Mouse (Mus musculus) intestine, postnatal 0 days (tissue): Measurements from ENCODE around the gene St8sia1. TPM values are rescaled to one million over a fixed set of nuclear protein-coding genes. Genes with fewer than 3 reads are reported as not detected.

ENCODE experiments used
- ATAC-seq: fragments of 200-750 bp; cut with Nextera tagmentation; 2 replicates; pipeline ENCODE4 v1.8.0; 2017; ENCODE audit warnings: mild to moderate bottlenecking, moderate TSS enrichment, moderate library complexity
- H3K27ac ChIP-seq: fragments of 300-500 bp; sonication (generic); 2 replicates; pipeline ENCODE4 v1.5.1; 2014; ENCODE audit warnings: mild to moderate bottlenecking, low read depth, low read length, moderate library complexity
- H3K27me3 ChIP-seq: fragments of 300-500 bp; sonication (generic); replicated peaks from 2 replicates; pipeline ENCODE4 v1.6.1; 2014; ENCODE audit warnings: low read length, mixed read lengths; ENCODE audit not compliant: control insufficient read depth, insufficient read depth
- H3K36me3 ChIP-seq: fragments of 300-500 bp; sonication (generic); 2 replicates; pipeline ENCODE4 v1.6.1; 2014; ENCODE audit warnings: mild to moderate bottlenecking, moderate library complexity; ENCODE audit not compliant: control insufficient read depth, insufficient read depth
- H3K4me1 ChIP-seq: fragments of 300-500 bp; sonication (generic); replicated peaks from 2 replicates; pipeline ENCODE4 v1.6.1; 2014; ENCODE audit warnings: antibody characterized with exemption, low read length, mixed read lengths; ENCODE audit not compliant: control insufficient read depth, insufficient read depth
- H3K4me2 ChIP-seq: fragments of 300-500 bp; sonication (generic); replicated peaks from 2 replicates; pipeline ENCODE4 v1.6.1; 2014; ENCODE audit warnings: low read depth, mild to moderate bottlenecking, moderate library complexity
- H3K4me3 ChIP-seq: fragments of 300-500 bp; sonication (generic); 2 replicates; pipeline ENCODE4 v1.5.1; 2014; ENCODE audit warnings: low read depth, low read length
- H3K9ac ChIP-seq: fragments of 300-500 bp; sonication (generic); 2 replicates; pipeline ENCODE4 v1.6.1; 2014; ENCODE audit warnings: mild to moderate bottlenecking, low read depth, low read length
- H3K9me3 ChIP-seq: fragments of 300-500 bp; sonication (generic); 2 replicates; pipeline ENCODE4 v1.6.1; 2016; ENCODE audit warnings: mixed run types; ENCODE audit not compliant: control insufficient read depth
- CTCF ChIP-seq: sonication (generic); IDR thresholded peaks from 2 replicates; pipeline ENCODE4 v1.5.1; 2016; ENCODE audit warnings: low read depth, mild to moderate bottlenecking, control low read depth, antibody characterized with exemption, moderate library complexity
- WGBS: fragments of 180-500 bp; shearing (Covaris S2); extraction: QIAGEN DNeasy Blood & Tissue Kit; methylation state at CpG from one replicate; pipeline ENCODE4 v1.1.7; 2014; 5-methylcytosine and 5-hydroxymethylcytosine counted together
- polyA plus RNA-seq: library from polyadenylated mRNA; unstranded; fragments of >200 nt; fragmentation: Nextera tagmentation; extraction: Ambion mirVana; gene quantifications from 2 replicates; pipeline ENCODE4 v1.2.1, GENCODE M21; 2015

St8sia1 gene
- polyA plus RNA-seq, 1 experiment from 2014 or later: 0.34 TPM

DNA sequence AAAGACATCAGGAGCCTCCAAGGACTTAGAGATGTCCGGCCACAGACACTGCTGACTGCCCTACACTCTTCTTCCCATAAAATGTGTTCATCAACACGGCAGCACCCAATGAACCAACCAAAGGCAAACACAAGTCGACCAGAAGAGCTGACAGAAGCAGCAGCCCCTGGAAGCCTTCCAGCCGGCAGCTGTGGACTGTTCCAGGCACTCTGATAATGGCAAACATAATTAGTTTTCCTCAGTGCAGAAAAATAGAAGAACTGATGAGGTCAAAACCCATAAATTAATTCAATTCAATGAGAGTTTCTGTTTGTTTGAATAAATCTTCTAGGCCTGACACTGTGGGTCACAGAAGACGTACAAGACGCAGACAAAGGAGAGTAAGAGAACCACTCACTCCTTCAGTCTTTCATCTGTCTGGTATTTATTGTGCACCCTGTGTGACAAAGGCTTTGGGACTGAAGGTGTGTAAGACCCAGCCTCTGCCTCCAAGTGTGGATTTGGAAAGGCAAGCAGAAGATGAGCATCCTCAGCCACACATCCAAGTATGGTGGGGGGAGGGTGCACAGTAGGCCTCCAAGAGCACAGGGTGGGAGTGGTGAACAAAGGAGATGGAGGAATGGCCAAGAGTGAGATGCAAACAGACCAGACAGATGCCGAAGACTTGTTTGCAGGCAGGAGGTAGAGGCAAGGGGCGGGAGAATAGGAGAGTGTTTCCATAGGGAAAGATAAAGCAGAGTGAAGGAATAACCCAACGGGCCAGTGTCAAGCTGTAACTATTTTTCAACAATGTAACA lies 25.5 kb downstream of the St8sia1 start:
- Histone ChIP-seq H3K27me3 (no peaks in the 10 kb centered on the region), H3K9ac (no peak overlapping the region), H3K36me3 (no peaks in the 10 kb centered on the region), H3K4me2 (no peak overlapping the region), H3K4me3 (no peak overlapping the region), H3K27ac (no peak overlapping the region), H3K9me3 (no peaks in the 10 kb centered on the region), H3K4me1 (no peaks in the 10 kb centered on the region)
- no peak for TF ChIP-seq CTCF
- 50% methylated on average over 9 of the region's 9 CpGs for WGBS
- ATAC-seq: no peak

DNA sequence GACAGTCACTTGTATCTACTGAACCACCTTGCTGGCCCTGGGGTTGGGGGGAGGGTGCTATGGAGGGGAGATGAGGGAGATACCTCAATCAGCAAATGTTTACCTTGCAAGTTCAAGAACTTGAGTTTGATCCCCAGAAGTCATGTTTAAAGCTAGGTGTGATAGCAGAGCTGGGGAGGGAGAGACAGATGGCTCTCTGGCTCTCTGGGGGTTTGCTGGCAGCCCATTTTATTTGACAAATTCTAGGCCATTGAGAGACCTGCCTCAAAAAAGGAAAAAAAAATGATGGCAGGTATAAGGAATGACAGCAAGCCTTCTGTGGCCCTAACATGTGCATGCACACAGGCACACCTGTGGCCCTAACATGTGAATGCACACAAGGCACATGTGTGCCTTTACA lies 26.2 kb downstream of the St8sia1 start:
- Histone ChIP-seq H3K9me3 (no peaks in the 10 kb centered on the region), H3K36me3 (no peaks in the 10 kb centered on the region), H3K4me2 (no peak overlapping the region), H3K9ac (no peak overlapping the region), H3K27ac (no peak overlapping the region), H3K4me3 (no peak overlapping the region), H3K27me3 (no peaks in the 10 kb centered on the region), H3K4me1 (no peaks in the 10 kb centered on the region)
- no peak for ATAC-seq
- no peak for TF ChIP-seq CTCF

DNA sequence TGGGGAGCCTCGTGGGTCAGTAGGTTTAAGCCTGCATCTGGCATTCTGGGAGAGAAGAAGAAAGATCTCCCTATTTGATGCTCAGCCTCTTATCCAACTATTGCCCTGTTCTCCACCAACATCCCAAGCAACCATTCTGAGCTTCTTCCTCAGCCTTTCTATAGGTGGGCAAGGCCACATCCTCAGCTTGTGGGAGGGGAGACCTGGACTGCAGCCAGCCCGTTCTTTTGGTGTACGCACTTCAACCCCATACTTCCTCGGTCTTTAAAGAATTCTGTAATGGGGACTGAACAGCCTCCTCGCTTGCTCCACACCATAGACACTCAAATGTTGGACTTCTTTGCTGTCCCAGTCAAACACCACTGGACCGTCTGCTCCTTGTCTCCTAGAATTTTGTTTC lies 31.7 kb downstream of the St8sia1 start:
- no peak for TF ChIP-seq CTCF
- Histone ChIP-seq H3K4me3 (no peak overlapping the region), H3K9ac (no peak overlapping the region), H3K4me2 (no peak overlapping the region), H3K4me1 (no peaks in the 10 kb centered on the region), H3K36me3 (no peaks in the 10 kb centered on the region), H3K27me3 (no peaks in the 10 kb centered on the region), H3K27ac (no peak overlapping the region), H3K9me3 (no peaks in the 10 kb centered on the region)
- ATAC-seq: no peak
- WGBS: 65% methylated on average over 6 of the region's 6 CpGs

DNA sequence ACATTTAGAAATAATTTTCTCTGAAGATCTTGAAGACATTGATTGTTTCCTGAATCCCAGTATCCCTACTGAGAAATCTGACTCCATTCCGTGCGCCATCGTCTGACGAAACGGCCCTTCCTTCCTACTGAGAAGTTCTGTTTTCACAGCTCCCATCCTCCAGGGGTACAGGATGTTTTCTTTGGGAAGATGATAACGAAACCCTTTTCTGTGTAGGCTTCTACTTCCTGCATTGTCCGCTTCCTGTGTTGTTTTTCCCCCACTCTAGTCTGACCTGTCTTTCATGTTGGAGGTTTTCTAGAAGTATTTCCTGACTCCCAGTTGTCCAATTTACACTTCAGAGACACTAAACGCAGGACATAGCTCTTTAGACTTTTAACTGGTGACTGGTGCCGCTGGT lies 32.1 kb downstream of the St8sia1 start:
- Histone ChIP-seq H3K9ac (no peak overlapping the region), H3K36me3 (no peaks in the 10 kb centered on the region), H3K9me3 (no peaks in the 10 kb centered on the region), H3K4me2 (no peak overlapping the region), H3K4me1 (no peaks in the 10 kb centered on the region), H3K4me3 (no peak overlapping the region), H3K27ac (no peak overlapping the region), H3K27me3 (no peaks in the 10 kb centered on the region)
- WGBS: 69% methylated on average over 9 of the region's 9 CpGs
- ATAC-seq: no peak
- no peak for TF ChIP-seq CTCF

DNA sequence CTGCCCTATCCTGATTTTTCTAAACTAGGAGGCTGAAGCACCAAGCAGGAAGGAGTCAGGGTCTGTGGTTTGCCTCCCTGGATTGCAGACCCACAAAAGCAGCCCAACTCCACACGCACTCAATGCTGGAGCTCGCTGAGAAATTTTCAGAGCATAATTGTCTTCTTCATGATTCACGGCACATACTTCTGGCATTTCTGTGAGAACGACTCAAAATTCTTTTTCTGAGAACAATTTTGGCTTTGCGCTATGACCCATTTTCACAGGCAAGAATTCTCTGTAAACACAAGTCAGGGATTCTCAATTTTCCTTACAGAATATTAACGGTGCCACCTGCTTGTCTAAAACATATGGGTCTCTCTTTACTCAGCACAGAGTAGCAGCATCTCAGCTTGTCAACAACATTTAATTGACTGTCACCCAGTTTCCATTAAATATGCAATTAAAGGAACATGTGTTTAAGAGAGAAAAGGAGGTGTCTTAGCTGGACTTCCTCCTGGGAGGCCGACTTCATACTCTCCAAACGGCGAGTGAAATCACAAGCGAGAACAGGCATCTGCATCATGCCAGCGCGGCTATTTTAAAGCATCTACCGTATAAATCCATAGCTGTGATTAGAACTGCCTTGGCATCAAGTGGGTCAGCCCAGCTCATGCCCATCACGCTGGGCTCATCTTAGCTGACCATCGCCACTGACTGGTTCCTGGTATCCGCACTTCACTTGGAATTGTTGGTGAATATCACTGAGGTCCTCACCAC lies 35.5 kb downstream of the St8sia1 start:
- WGBS: 84% methylated on average over 16 of the region's 16 CpGs
- Histone ChIP-seq H3K9ac (no peak overlapping the region), H3K4me2 (no peak overlapping the region), H3K4me1 (no peaks in the 10 kb centered on the region), H3K27me3 (no peaks in the 10 kb centered on the region), H3K27ac (no peak overlapping the region), H3K36me3 (no peaks in the 10 kb centered on the region), H3K9me3 (no peaks in the 10 kb centered on the region), H3K4me3 (no peak overlapping the region)
- TF ChIP-seq CTCF: no peak
- no peak for ATAC-seq

DNA sequence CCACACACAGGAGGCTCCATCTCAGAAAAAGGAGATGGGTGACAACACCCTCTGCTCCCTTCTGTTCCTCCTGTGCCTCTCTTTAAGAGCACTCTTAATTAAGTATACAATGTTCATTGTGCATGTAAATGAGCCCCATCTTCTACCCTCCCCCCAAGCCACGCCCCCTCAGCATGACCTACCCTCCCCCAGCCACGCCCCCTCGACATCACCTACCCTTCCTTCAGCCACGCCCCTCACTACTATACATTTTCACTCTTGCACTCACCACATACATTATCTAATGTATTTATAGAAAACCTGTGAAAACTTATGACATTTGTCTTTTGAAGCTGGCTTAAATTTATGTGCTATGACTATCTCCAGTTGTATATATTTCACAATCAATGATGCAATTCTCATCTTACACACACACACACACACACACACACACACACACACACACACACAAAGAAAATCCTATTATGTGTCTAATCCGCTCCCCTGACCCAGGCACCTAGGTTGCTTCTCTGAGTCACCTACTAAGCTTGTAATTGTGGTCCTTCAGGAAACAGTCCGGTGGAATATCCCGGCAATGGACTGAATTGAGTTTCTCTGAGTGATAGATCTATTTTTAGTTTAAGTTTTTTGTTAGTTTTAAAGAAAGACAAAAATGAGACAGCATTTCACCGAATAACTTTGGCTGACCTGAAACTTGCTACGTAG lies 37.2 kb downstream of the St8sia1 start:
- no peaks in the 10 kb centered on the region for H3K4me1 ChIP-seq
- H3K27me3 ChIP-seq: no peaks in the 10 kb centered on the region
- H3K4me2 ChIP-seq: no peak overlapping the region
- 86% methylated on average over 9 of the region's 9 CpGs for WGBS
- no peak overlapping the region for H3K27ac ChIP-seq
- no peak for ATAC-seq
- H3K36me3 ChIP-seq: no peaks in the 10 kb centered on the region
- TF ChIP-seq CTCF: no peak
- H3K9me3 ChIP-seq: no peaks in the 10 kb centered on the region
- no peak overlapping the region for H3K4me3 ChIP-seq
- H3K9ac ChIP-seq: no peak overlapping the region
